Mouse (Mus musculus): ENCODE results near the gene Srgap2. TPM values are rescaled to one million over a fixed set of nuclear protein-coding genes. Genes with fewer than 3 reads are reported as not detected.
A peak's percentile ranks its signal among the peaks of the same experiment; 100 is the strongest.

The Srgap2 gene
- polyA plus RNA-seq, 1 experiment from 2014 or later: 16.9 TPM

DNA sequence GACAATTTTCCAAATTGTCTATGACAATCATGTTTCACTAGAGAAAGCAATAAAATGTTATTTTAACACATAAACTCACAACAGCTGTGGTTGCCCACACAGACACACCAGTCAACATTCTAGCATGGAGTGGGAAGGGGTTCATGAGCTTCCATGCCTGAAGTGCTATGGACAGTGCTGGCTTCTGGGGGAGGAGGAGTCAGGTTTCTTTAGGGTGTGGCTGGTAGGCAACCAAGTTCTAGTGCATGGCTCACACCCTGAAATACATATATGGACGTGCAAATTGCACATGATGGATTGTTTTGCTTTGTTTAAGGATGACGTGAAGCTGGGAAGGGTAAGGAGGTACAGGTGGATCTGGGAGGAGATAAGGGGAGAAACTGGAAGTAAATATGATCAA lies 72.8 kb downstream of the Srgap2 start:
- no peak for ATAC-seq (ENCODE audit: low FRiP score)
- no peak overlapping the region for H3K27ac ChIP-seq
- H3K9ac ChIP-seq: no peak overlapping the region
- WGBS: 79% methylated on average over 2 of the region's 2 CpGs
- H3K27me3 ChIP-seq: no peaks in the 10 kb centered on the region
- H3K4me3 ChIP-seq: no peak overlapping the region
- no peaks in the 10 kb centered on the region for H3K9me3 ChIP-seq (replicated peaks)
- peaks cover 9% of the 10 kb centered on the region; the same call in 1 of the 2 replicates for H3K4me1 ChIP-seq
- no peak overlapping the region for H3K4me2 ChIP-seq (replicated peaks)
- H3K36me3 ChIP-seq: no peaks in the 10 kb centered on the region

GRCm38 (mm10) chr1:131453335-131453734 lies 73.8 kb downstream of the Srgap2 start:
- Histone ChIP-seq H3K4me3 (no peak overlapping the region), H3K4me1 (peaks cover 9% of the 10 kb centered on the region; the same call in 1 of the 2 replicates), H3K9me3 (replicated peaks) (no peaks in the 10 kb centered on the region), H3K27me3 (no peaks in the 10 kb centered on the region), H3K4me2 (replicated peaks) (no peak overlapping the region), H3K9ac (no peak overlapping the region), H3K36me3 (no peaks in the 10 kb centered on the region), H3K27ac (no peak overlapping the region)
- ATAC-seq (ENCODE audit: low FRiP score): no peak
- WGBS: 78% methylated on average over 1 of the region's 1 CpGs

GRCm38 (mm10) chr1:131448373-131448772 lies 78.8 kb downstream of the Srgap2 start:
- Histone ChIP-seq H3K27me3 (no peaks in the 10 kb centered on the region), H3K27ac (no peak overlapping the region), H3K4me2 (replicated peaks) (no peak overlapping the region), H3K4me1 (peaks cover 7% of the 10 kb centered on the region; the same call in 1 of the 2 replicates), H3K36me3 (no peaks in the 10 kb centered on the region), H3K9me3 (replicated peaks) (no peaks in the 10 kb centered on the region), H3K9ac (no peak overlapping the region), H3K4me3 (no peak overlapping the region)
- no peak for ATAC-seq (ENCODE audit: low FRiP score)
- WGBS: 84% methylated on average over 5 of the region's 5 CpGs

- no peaks in the 10 kb centered on the region for H3K9me3 ChIP-seq (replicated peaks)
- H3K4me1 ChIP-seq: no peaks in the 10 kb centered on the region
- H3K4me3 ChIP-seq: no peak overlapping the region
- no peak for ATAC-seq (ENCODE audit: low FRiP score)
- no peaks in the 10 kb centered on the region for H3K36me3 ChIP-seq
- no peak overlapping the region for H3K4me2 ChIP-seq (replicated peaks)
- H3K27ac ChIP-seq: no peak overlapping the region
- 92% methylated on average over 3 of the region's 3 CpGs for WGBS
- H3K27me3 ChIP-seq: no peaks in the 10 kb centered on the region
- H3K9ac ChIP-seq: no peak overlapping the region
Measured at GRCm38 (mm10) chr1:131447333-131447732, 79.8 kb downstream of the Srgap2 start.

DNA sequence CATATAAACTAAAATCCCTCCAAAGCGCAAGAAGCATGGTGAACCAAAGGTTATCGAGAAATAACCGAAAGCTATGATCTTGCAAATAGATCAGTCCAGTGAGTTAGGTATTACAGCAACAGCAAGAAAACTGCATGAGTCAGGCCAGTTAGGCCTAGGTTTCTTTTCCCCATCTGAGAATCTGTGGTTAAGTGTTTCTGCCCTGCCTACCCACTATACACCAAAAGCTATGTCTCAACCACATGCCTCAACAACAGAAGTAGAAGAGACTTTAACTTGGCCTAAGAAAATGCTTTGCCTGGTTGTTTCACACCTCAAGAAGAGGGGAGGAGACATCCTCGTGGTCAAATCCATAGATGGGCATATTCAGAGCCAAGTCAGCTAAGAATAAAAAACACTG lies 80.6 kb downstream of the Srgap2 start:
- ATAC-seq (ENCODE audit: low FRiP score): no peak
- H3K4me3 ChIP-seq: no peak overlapping the region
- H3K27ac ChIP-seq: no peak overlapping the region
- 96% methylated on average over 4 of the region's 4 CpGs for WGBS
- H3K9ac ChIP-seq: no peak overlapping the region
- H3K36me3 ChIP-seq: no peaks in the 10 kb centered on the region
- no peak overlapping the region for H3K4me2 ChIP-seq (replicated peaks)
- no peaks in the 10 kb centered on the region for H3K9me3 ChIP-seq (replicated peaks)
- no peaks in the 10 kb centered on the region for H3K4me1 ChIP-seq
- no peaks in the 10 kb centered on the region for H3K27me3 ChIP-seq

DNA sequence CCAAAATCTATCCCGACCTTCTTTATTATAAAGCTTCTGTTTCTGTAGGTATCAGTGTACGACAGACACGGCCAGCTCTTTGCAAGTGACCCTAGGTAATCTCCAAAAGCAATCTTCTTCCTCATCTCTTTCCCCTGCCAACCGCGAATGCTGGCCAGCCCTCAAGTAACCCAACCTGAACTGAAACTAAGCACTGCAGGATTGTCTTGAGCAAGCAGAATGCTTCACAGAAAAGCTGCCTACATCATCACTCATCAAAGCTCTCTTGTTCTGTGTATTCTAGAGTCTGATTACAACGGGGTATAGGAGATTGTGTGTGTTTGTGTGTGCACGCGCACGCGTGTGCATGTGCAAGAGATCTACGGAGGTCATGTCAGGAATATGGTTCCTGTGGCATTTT lies 88.6 kb downstream of the Srgap2 start:
- no peaks in the 10 kb centered on the region for H3K36me3 ChIP-seq
- 0 out of 2 replicates have a peak, but pooled peaks cover 3% of the 10 kb centered on the region for H3K4me1 ChIP-seq
- H3K27me3 ChIP-seq: no peaks in the 10 kb centered on the region
- no peak overlapping the region for H3K9ac ChIP-seq
- no peaks in the 10 kb centered on the region for H3K9me3 ChIP-seq (replicated peaks)
- H3K4me2 ChIP-seq (replicated peaks): no peak overlapping the region
- no peak for ATAC-seq (ENCODE audit: low FRiP score)
- peak overlapping the region; percentile 23; the same call in 1 of the 2 replicates for H3K27ac ChIP-seq
- 89% methylated on average over 11 of the region's 11 CpGs for WGBS
- H3K4me3 ChIP-seq: no peak overlapping the region

DNA sequence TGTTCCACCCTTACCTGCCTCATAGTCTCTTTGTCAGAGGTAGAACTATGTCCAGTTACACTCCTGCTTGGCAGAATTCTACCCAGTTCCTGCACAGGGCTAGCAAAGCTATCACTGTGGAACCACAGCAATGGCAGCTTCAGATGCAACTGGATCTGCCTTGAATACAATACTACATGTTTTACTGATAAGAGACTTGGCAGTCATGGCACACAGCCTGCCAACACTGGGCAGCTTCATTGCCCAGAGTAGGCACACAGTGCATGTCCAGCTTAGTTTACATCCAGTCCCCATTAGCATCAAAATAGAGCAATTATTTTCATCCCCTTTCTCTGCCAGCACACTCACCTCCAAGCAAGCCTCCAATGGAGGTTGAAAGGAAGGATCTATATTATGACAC lies 89.2 kb downstream of the Srgap2 start:
- 0 out of 2 replicates have a peak, but pooled peaks cover 3% of the 10 kb centered on the region for H3K4me1 ChIP-seq
- H3K27me3 ChIP-seq: no peaks in the 10 kb centered on the region
- no peak overlapping the region for H3K27ac ChIP-seq
- no peak overlapping the region for H3K4me3 ChIP-seq
- no peaks in the 10 kb centered on the region for H3K36me3 ChIP-seq
- no peak overlapping the region for H3K9ac ChIP-seq
- no peak overlapping the region for H3K4me2 ChIP-seq (replicated peaks)
- ATAC-seq (ENCODE audit: low FRiP score): no peak
- H3K9me3 ChIP-seq (replicated peaks): no peaks in the 10 kb centered on the region

DNA sequence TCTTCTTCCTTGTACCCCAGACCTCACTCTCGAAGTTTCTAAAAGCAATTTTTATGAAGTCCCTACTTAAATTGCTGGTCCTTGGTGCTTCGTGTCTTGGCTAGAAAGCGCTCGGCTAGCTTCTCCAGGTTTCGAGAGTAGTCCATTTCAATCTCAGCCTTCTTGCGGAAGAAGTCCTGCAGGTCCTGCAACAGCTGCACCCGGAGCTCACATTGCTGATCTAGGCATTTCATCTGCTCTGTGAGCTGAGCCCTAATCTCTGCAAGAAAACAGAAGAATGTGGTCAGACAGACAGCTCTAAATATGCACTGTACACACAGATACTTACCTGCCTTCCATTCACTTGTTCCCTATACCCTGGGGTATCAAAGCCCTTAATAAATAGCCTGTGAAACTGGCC lies 90.5 kb downstream of the Srgap2 start:
- H3K9ac ChIP-seq: no peak overlapping the region
- WGBS: 89% methylated on average over 7 of the region's 7 CpGs
- no peak for ATAC-seq (ENCODE audit: low FRiP score)
- no peaks in the 10 kb centered on the region for H3K9me3 ChIP-seq (replicated peaks)
- H3K4me3 ChIP-seq: no peak overlapping the region
- H3K4me2 ChIP-seq (replicated peaks): no peak overlapping the region
- H3K27ac ChIP-seq: no peak overlapping the region
- peaks cover 8% of the 10 kb centered on the region; the same call in 1 of the 2 replicates for H3K4me1 ChIP-seq
- H3K27me3 ChIP-seq: no peaks in the 10 kb centered on the region
- no peaks in the 10 kb centered on the region for H3K36me3 ChIP-seq

GRCm38 (mm10) chr1:131431456-131432246 lies 95.5 kb downstream of the Srgap2 start:
- Histone ChIP-seq H3K4me2 (replicated peaks) (no peak overlapping the region), H3K27ac (0 out of 2 replicates have a peak overlapping the region, but pooled peaks have one; percentile 30)

GRCm38 (mm10) chr1:131427140-131427821 lies 99.9 kb downstream of the Srgap2 start:
- WGBS: 28% methylated on average over 5 of the region's 5 CpGs
- Histone ChIP-seq H3K36me3 (no peaks in the 10 kb centered on the region), H3K9ac (no peak overlapping the region), H3K27me3 (no peaks in the 10 kb centered on the region), H3K4me3 (no peak overlapping the region), H3K27ac (no peak overlapping the region), H3K4me1 (peaks cover 23% of the 10 kb centered on the region), H3K4me2 (replicated peaks) (no peak overlapping the region), H3K9me3 (replicated peaks) (no peaks in the 10 kb centered on the region)
- ATAC-seq (ENCODE audit: low FRiP score): no peak

More at GRCm38 (mm10) chr1:131431456-131432246, 95.5 kb downstream of the Srgap2 start:
- no peaks in the 10 kb centered on the region for H3K27me3 ChIP-seq
- peaks cover 23% of the 10 kb centered on the region for H3K4me1 ChIP-seq
- H3K4me3 ChIP-seq: no peak overlapping the region
- no peak overlapping the region for H3K9ac ChIP-seq
- WGBS: 65% methylated on average over 5 of the region's 5 CpGs
- H3K9me3 ChIP-seq (replicated peaks): no peaks in the 10 kb centered on the region
- no peaks in the 10 kb centered on the region for H3K36me3 ChIP-seq
- ATAC-seq (ENCODE audit: low FRiP score): no peak

DNA sequence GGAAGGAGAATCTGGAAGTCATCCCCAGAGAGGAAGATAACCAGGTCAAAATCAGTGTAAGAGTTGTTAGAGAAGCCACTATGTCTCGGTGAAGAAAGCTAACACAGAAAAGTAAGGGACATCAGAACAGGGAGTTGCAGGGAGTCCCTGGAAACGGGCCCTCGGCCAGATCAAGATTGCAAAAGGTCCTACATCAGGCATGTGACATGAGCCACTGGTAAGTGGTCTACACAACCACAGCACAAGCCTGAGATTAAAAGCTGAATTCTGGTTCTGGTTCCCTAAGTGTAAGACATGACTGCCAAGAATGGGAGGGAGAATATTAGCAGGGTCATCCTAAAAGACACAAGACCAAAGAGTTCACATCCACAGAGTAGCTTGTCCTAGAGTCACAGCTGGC lies 104.1 kb downstream of the Srgap2 start:
- Histone ChIP-seq H3K9ac (no peak overlapping the region), H3K4me1 (peaks cover 8% of the 10 kb centered on the region), H3K9me3 (replicated peaks) (no peaks in the 10 kb centered on the region), H3K4me2 (replicated peaks) (no peak overlapping the region), H3K4me3 (no peak overlapping the region), H3K27ac (no peak overlapping the region), H3K27me3 (no peaks in the 10 kb centered on the region), H3K36me3 (no peaks in the 10 kb centered on the region)
- ATAC-seq (ENCODE audit: low FRiP score): no peak
- 92% methylated on average over 3 of the region's 3 CpGs for WGBS

DNA sequence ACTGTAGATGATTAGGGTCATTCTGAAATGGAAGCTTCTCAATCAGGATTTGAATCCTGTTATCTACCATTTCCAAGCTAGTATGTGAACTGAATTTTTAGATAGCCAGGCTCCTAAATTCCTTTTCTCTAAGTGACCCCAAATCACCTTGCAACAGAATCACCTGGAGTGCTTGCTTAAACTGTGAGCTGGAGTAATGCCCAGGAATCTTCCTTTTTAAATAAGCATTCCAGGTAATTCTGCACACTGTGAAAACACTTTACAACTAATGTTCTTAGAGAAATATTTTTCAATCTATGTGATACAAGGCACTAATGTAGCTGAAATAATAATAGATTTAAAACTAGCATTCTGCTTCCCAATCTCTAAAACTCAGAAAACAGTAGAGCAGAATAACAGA lies 106.0 kb downstream of the Srgap2 start:
- no peaks in the 10 kb centered on the region for H3K27me3 ChIP-seq
- ATAC-seq (ENCODE audit: low FRiP score): no peak
- H3K4me2 ChIP-seq (replicated peaks): no peak overlapping the region
- H3K4me1 ChIP-seq: no peaks in the 10 kb centered on the region; the same call in 1 of the 2 replicates
- no peak overlapping the region for H3K4me3 ChIP-seq
- no peak overlapping the region for H3K27ac ChIP-seq
- H3K9ac ChIP-seq: no peak overlapping the region
- H3K36me3 ChIP-seq: no peaks in the 10 kb centered on the region
- H3K9me3 ChIP-seq (replicated peaks): no peaks in the 10 kb centered on the region

Data from hindbrain, embryonic 12.5 days (tissue).